Mouse (Mus musculus): ENCODE data around the gene Fxr2. TPM values are rescaled to one million over a fixed set of nuclear protein-coding genes. Genes with fewer than 3 reads are reported as not detected.

The Fxr2 gene
- total RNA-seq, 4 experiments from 2014 or later = 104 to 114 (median 108) TPM

Small RNA genes lying within 50 kb of the gene (microRNA-seq; reads per million reads assigned to microRNA genes)
- gene Mir1934 (4.2 reads per million), gene Mir467f (not detected)

Other genes starting within 250 kb of the Fxr2 start
- gene Naa38, start 237.5 kb upstream of the Fxr2 start, total RNA-seq (2022) = 10 to 100 TPM; 73.2 to 78.1 (median 75.7) TPM
- 10 to 100 TPM; 33.2 to 38.0 (median 36.7) TPM for gene Cyb5d1, start 237.4 kb upstream of the Fxr2 start, total RNA-seq (2022)
- 1 to 10 TPM; 4.1 to 4.6 (median 4.1) TPM for gene Tmem88, start 234.8 kb upstream of the Fxr2 start, total RNA-seq (2022)
- 10 to 100 TPM; 19.1 to 22.9 (median 20.8) TPM for gene Kdm6b, start 219.3 kb upstream of the Fxr2 start, total RNA-seq (2022)
- gene Dnah2, start 83.9 kb upstream of the Fxr2 start, total RNA-seq (2022) = under 1 TPM in 3 of 4 experiments, not detected in 1; 0.02 to 0.68 (median 0.05) TPM
- under 1 TPM; 0.31 to 0.46 (median 0.35) TPM for gene Efnb3, start 72.8 kb upstream of the Fxr2 start, total RNA-seq (2022)
- 1 to 10 TPM; 3.3 to 4.4 (median 3.7) TPM for gene Wrap53, start 52.7 kb upstream of the Fxr2 start, total RNA-seq (2022)
- 10 to 100 TPM; 12.6 to 17.2 (median 13.8) TPM for gene Trp53, start 52.6 kb upstream of the Fxr2 start, total RNA-seq (2022)
- 100 to 1,000 TPM; 333 to 372 (median 353) TPM for gene Atp1b2, start 27.0 kb upstream of the Fxr2 start, total RNA-seq (2022)
- not detected for gene Shbg, start 15.1 kb upstream of the Fxr2 start, total RNA-seq (2022)
- 1 to 10 TPM; 1.4 to 3.8 (median 2.7) TPM for gene Sat2, start 11.0 kb upstream of the Fxr2 start, total RNA-seq (2022)
- not detected for gene Sox15, start 22.3 kb downstream of the Fxr2 start, total RNA-seq (2022)
- 1 to 10 TPM; 7.3 to 8.8 (median 8.3) TPM for gene Mpdu1, start 29.7 kb downstream of the Fxr2 start, total RNA-seq (2022)
- 1 to 10 TPM in 3 of 4 experiments, under 1 TPM in 1; 0.73 to 3.7 (median 1.4) TPM for gene Cd68, start 33.2 kb downstream of the Fxr2 start, total RNA-seq (2022)
- gene Eif4a1, start 39.4 kb downstream of the Fxr2 start, total RNA-seq (2022) = 100 to 1,000 TPM in 1 of 4 experiments, 10 to 100 TPM in 3; 81.9 to 109 (median 91.5) TPM
- 10 to 100 TPM; 25.7 to 29.4 (median 28.3) TPM for gene Senp3, start 49.1 kb downstream of the Fxr2 start, total RNA-seq (2022)
- under 1 TPM in 3 of 4 experiments, not detected in 1; 0.48 to 0.56 (median 0.54) TPM for gene Tnfsf13, start 52.8 kb downstream of the Fxr2 start, total RNA-seq (2022)
- gene Tnfsf12, start 62.9 kb downstream of the Fxr2 start, total RNA-seq (2022) = 1 to 10 TPM; 6.0 to 9.0 (median 7.1) TPM
- 1 to 10 TPM; 1.3 to 1.7 (median 1.6) TPM for gene Tnfsfm13, start 63.1 kb downstream of the Fxr2 start, total RNA-seq (2022)
- gene Polr2a, start 125.6 kb downstream of the Fxr2 start, total RNA-seq (2022) = 10 to 100 TPM; 27.8 to 38.4 (median 35.3) TPM
- gene Slc35g3, start 129.0 kb downstream of the Fxr2 start, total RNA-seq (2022) = not detected
- 10 to 100 TPM; 35.6 to 40.3 (median 38.5) TPM for gene Zbtb4, start 132.9 kb downstream of the Fxr2 start, total RNA-seq (2022)
- gene Chrnb1, start 163.0 kb downstream of the Fxr2 start, total RNA-seq (2022) = 10 to 100 TPM; 25.2 to 33.8 (median 28.9) TPM
- gene Fgf11, start 168.9 kb downstream of the Fxr2 start, total RNA-seq (2022) = 1 to 10 TPM; 2.5 to 5.8 (median 4.0) TPM
- gene Tmem102, start 172.6 kb downstream of the Fxr2 start, total RNA-seq (2022) = under 1 TPM; 0.17 to 0.31 (median 0.24) TPM
- gene Gm39566, start 182.3 kb downstream of the Fxr2 start, total RNA-seq (2022) = not detected
- gene Spem2, start 185.5 kb downstream of the Fxr2 start, total RNA-seq (2022) = not detected
- gene Spem1, start 189.2 kb downstream of the Fxr2 start, total RNA-seq (2022) = not detected
- 1 to 10 TPM; 1.3 to 2.4 (median 1.7) TPM for gene Nlgn2, start 204.8 kb downstream of the Fxr2 start, total RNA-seq (2022)
- gene Tmem256, start 205.5 kb downstream of the Fxr2 start, total RNA-seq (2022) = 100 to 1,000 TPM; 143 to 214 (median 181) TPM
- gene Plscr3, start 213.4 kb downstream of the Fxr2 start, total RNA-seq (2022) = 10 to 100 TPM in 2 of 4 experiments, 1 to 10 TPM in 2; 8.7 to 10.6 (median 9.4) TPM
- under 1 TPM in 1 of 4 experiments, not detected in 3; 0.31 TPM for gene Tnk1, start 225.7 kb downstream of the Fxr2 start, total RNA-seq (2022)
- gene Tmem95, start 245.0 kb downstream of the Fxr2 start, total RNA-seq (2022) = not detected
- gene Kctd11, start 248.4 kb downstream of the Fxr2 start, total RNA-seq (2022) = 1 to 10 TPM in 2 of 4 experiments, under 1 TPM in 2; 0.97 to 1.3 (median 1.1) TPM